Mouse (Mus musculus) forebrain, embryonic 15.5 days (tissue): ENCODE data around the gene Gm9922. TPM values are rescaled to one million over a fixed set of nuclear protein-coding genes. Genes with fewer than 3 reads are reported as not detected.

Experiments
- polyA plus RNA-seq: library from polyadenylated mRNA; unstranded; fragments of >200 nt; fragmentation: Nextera tagmentation; extraction: Ambion mirVana; gene quantifications from 2 replicates; pipeline ENCODE4 v1.2.1, GENCODE M21; 2015

Gene Gm9922
- polyA plus RNA-seq, 1 experiment from 2014 or later: 0.76 TPM

Other genes with a start within 250 kb of the Gm9922 start
- gene Tbc1d4, start 120.6 kb downstream of the Gm9922 start, polyA plus RNA-seq: 9.1 and 9.2 TPM in 2 replicates
- gene Commd6, start 89.1 kb downstream of the Gm9922 start, polyA plus RNA-seq: 101 and 103 TPM in 2 replicates
- gene Uchl3, start 75.8 kb downstream of the Gm9922 start, polyA plus RNA-seq: 222 and 223 TPM in 2 replicates
- gene Lmo7, start 143 bp upstream of the Gm9922 start, polyA plus RNA-seq: 12.8 and 14.4 TPM in 2 replicates